Mouse (Mus musculus) heart, adult 2 months (tissue): ENCODE data around the gene E130114P18Rik.

Source experiments
- CTCF ChIP-seq: fragments of 200-600 bp; IDR thresholded peaks from 2 replicates; pipeline ENCODE4 v1.8.1; 2022; ENCODE audit warnings: antibody characterized with exemption, mild to moderate bottlenecking, moderate library complexity
- POLR2A ChIP-seq: fragments of 200-500 bp; IDR thresholded peaks from 2 replicates; pipeline ENCODE4 v1.6.1; 2011; ENCODE audit warnings: mild to moderate bottlenecking, low read depth, low read length, control low read depth; ENCODE audit not compliant: insufficient read depth

- no peak for TF ChIP-seq POLR2A
- TF ChIP-seq CTCF, result no peak
Measured at GRCm38 (mm10) chr4:97669808-97670207, 108.1 kb downstream of the E130114P18Rik start.
